Mouse (Mus musculus) heart, postnatal 0 days (tissue): ENCODE results near the gene Nrl.

Experiments used
- CTCF ChIP-seq: IDR thresholded peaks from 2 replicates; pipeline ENCODE4 v1.5.1; 2016; ENCODE audit warnings: antibody characterized with exemption, control low read depth, low read depth
- EP300 ChIP-seq: IDR thresholded peaks from 2 replicates; pipeline ENCODE4 v1.6.1; 2016; ENCODE audit warnings: antibody characterized with exemption, low read depth

DNA sequence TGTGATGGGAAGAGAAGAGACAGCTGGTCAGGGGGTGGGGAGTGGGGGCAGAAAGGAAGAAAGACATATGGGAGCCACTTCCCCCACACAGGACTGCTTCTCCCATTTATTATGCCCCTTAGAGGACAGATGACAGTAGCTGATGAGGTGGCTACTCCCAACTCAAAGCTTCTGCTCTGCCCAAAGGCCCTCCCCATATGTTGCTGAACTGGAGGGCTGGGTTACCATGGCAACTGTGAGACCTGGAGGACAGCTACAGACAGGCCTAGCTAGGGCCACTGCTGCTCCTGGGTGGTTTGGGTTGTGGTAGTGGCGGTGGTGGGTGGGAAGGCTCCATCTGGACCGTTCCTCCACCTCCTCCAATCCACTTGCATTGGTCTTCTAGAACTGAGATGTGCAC is 5.9 kb downstream of the Nrl start:
- TF ChIP-seq CTCF, result no peak
- no peak for TF ChIP-seq EP300
